Mouse (Mus musculus) heart, embryonic 14.5 days (tissue): ENCODE results near the gene Macf1. TPM values are rescaled to one million over a fixed set of nuclear protein-coding genes. Genes with fewer than 3 reads are reported as not detected.

Experiments
- ATAC-seq: fragments of 200-750 bp; cut with Nextera tagmentation; 2 replicates; pipeline ENCODE4 v1.8.0; 2017; ENCODE audit warnings: low read depth, moderate TSS enrichment; ENCODE audit not compliant: insufficient number of reproducible peaks, insufficient read depth, low FRiP score
- H3K27ac ChIP-seq, 2 experiments: fragments of 200-500 bp in 1 of 2; fragments of 300-500 bp in 1 of 2; sonication (generic) in 1 of 2; replicated peaks in 1 of 2; 2 replicates each; pipeline ENCODE4 v1.5.1; 2012 to 2014; ENCODE audit warnings: low read depth in 2 of 2, low read length in 2 of 2, control low read depth in 1 of 2, mild to moderate bottlenecking in 1 of 2, mixed read lengths in 1 of 2; ENCODE audit not compliant: control insufficient read depth in 1 of 2, insufficient read depth in 1 of 2
- H3K27me3 ChIP-seq: fragments of 300-500 bp; sonication (generic); 2 replicates; pipeline ENCODE4 v1.6.1; 2014; ENCODE audit warnings: mild to moderate bottlenecking, low read length, control low read depth; ENCODE audit not compliant: control insufficient read depth, insufficient read depth
- H3K36me3 ChIP-seq: fragments of 300-500 bp; sonication (generic); 2 replicates; pipeline ENCODE4 v1.6.1; 2014; ENCODE audit warnings: mild to moderate bottlenecking, control low read depth, low read length, mixed read lengths; ENCODE audit not compliant: control insufficient read depth, insufficient read depth
- H3K4me1 ChIP-seq, 2 experiments: fragments of 200-500 bp in 1 of 2; fragments of 300-500 bp in 1 of 2; sonication (generic) in 1 of 2; 2 replicates each; pipeline ENCODE4 v1.6.1; 2012 to 2014; ENCODE audit warnings: low read length in 2 of 2, control low read depth in 1 of 2, mixed read lengths in 1 of 2; ENCODE audit not compliant: control insufficient read depth in 2 of 2, insufficient read depth in 2 of 2
- H3K4me2 ChIP-seq: fragments of 300-500 bp; sonication (generic); 2 replicates; pipeline ENCODE4 v1.6.1; 2014; ENCODE audit warnings: mild to moderate bottlenecking, low read length
- H3K4me3 ChIP-seq, 2 experiments: fragments of 200-500 bp in 1 of 2; fragments of 300-500 bp in 1 of 2; sonication (generic) in 1 of 2; 2 replicates each; pipeline ENCODE4 v1.5.1; 2012 to 2014; ENCODE audit warnings: low read length in 2 of 2, mild to moderate bottlenecking in 2 of 2, control low read depth in 1 of 2, low read depth in 1 of 2, moderate library complexity in 1 of 2; ENCODE audit not compliant: control insufficient read depth in 1 of 2, insufficient read depth in 1 of 2
- H3K9ac ChIP-seq: fragments of 300-500 bp; sonication (generic); 2 replicates; pipeline ENCODE4 v1.6.1; 2014; ENCODE audit warnings: mild to moderate bottlenecking, low read length
- H3K9me3 ChIP-seq: fragments of 300-500 bp; sonication (generic); 2 replicates; pipeline ENCODE4 v1.6.1; 2016; ENCODE audit warnings: low read length, control low read depth; ENCODE audit not compliant: control insufficient read depth
- WGBS: fragments of 180-500 bp; shearing (Covaris S2); extraction: QIAGEN DNeasy Blood & Tissue Kit; methylation state at CpG from one replicate; pipeline ENCODE4 v1.1.7; 2014; 5-methylcytosine and 5-hydroxymethylcytosine counted together
- polyA plus RNA-seq: library from polyadenylated mRNA; unstranded; fragments of >200 nt; fragmentation: Nextera tagmentation; extraction: Ambion mirVana; gene quantifications from 2 replicates; pipeline ENCODE4 v1.2.1, GENCODE M21; 2014

The Macf1 gene
- polyA plus RNA-seq, 1 experiment from 2014 or later: 107 TPM

- H3K4me2 ChIP-seq: no peak overlapping the region
- no peak overlapping the region for H3K9ac ChIP-seq
- WGBS: 90% methylated on average over 4 of the region's 4 CpGs
- no peak overlapping the region for H3K4me3 ChIP-seq
- H3K36me3 ChIP-seq: 0 out of 2 replicates have a peak, but pooled peaks cover 4% of the 10 kb centered on the region
- no peak for ATAC-seq
- H3K4me1 ChIP-seq: peaks cover 2 to 18% of the 10 kb centered on the region in 2 experiments; a peak in 2 of 4 replicates
- H3K9me3 ChIP-seq: no peaks in the 10 kb centered on the region
- H3K27me3 ChIP-seq: no peaks in the 10 kb centered on the region
- no peak overlapping the region for H3K27ac ChIP-seq
Measured at GRCm38 (mm10) chr4:123647668-123648067, 36.5 kb downstream of the Macf1 start.

- ATAC-seq: no peak
- no peak overlapping the region for H3K4me2 ChIP-seq
- H3K4me3 ChIP-seq: no peak overlapping the region
- no peaks in the 10 kb centered on the region for H3K27me3 ChIP-seq
- no peak overlapping the region for H3K9ac ChIP-seq
- peaks cover 2 to 12% of the 10 kb centered on the region in 2 experiments; a peak in 1 of 4 replicates for H3K4me1 ChIP-seq
- no peaks in the 10 kb centered on the region for H3K9me3 ChIP-seq
- H3K36me3 ChIP-seq: 0 out of 2 replicates have a peak, but pooled peaks cover 4% of the 10 kb centered on the region
- WGBS: 34% methylated on average over 2 of the region's 2 CpGs
- no peak overlapping the region for H3K27ac ChIP-seq
Measured at GRCm38 (mm10) chr4:123647109-123647508, 37.1 kb downstream of the Macf1 start.

- Histone ChIP-seq H3K4me2 (no peak overlapping the region), H3K9ac (no peak overlapping the region), H3K27me3 (no peaks in the 10 kb centered on the region), H3K4me3 (no peak overlapping the region), H3K9me3 (no peaks in the 10 kb centered on the region), H3K27ac (no peak overlapping the region), H3K36me3 (0 out of 2 replicates have a peak, but pooled peaks cover 4% of the 10 kb centered on the region), H3K4me1 (peaks cover 2 to 10% of the 10 kb centered on the region in 2 experiments; a peak in 1 of 4 replicates)
- ATAC-seq: no peak
- WGBS: 89% methylated on average over 3 of the region's 3 CpGs
Measured at GRCm38 (mm10) chr4:123645246-123645845, 38.8 kb downstream of the Macf1 start.

GRCm38 (mm10) chr4:123643561-123643960 is 40.6 kb downstream of the Macf1 start:
- Histone ChIP-seq H3K27ac (no peak overlapping the region), H3K4me2 (no peak overlapping the region), H3K9ac (no peak overlapping the region), H3K4me1 (peaks cover 2 to 10% of the 10 kb centered on the region in 2 experiments; a peak in 1 of 4 replicates), H3K9me3 (no peaks in the 10 kb centered on the region), H3K4me3 (no peak overlapping the region), H3K36me3 (0 out of 2 replicates have a peak, but pooled peaks cover 4% of the 10 kb centered on the region), H3K27me3 (no peaks in the 10 kb centered on the region)
- ATAC-seq: no peak
- 77% methylated on average over 6 of the region's 6 CpGs for WGBS

GRCm38 (mm10) chr4:123642877-123643276 is 41.3 kb downstream of the Macf1 start:
- Histone ChIP-seq H3K27me3 (no peaks in the 10 kb centered on the region), H3K4me1 (peaks cover 2 to 10% of the 10 kb centered on the region in 2 experiments; a peak in 1 of 4 replicates), H3K27ac (no peak overlapping the region), H3K36me3 (0 out of 2 replicates have a peak, but pooled peaks cover 4% of the 10 kb centered on the region), H3K9ac (no peak overlapping the region), H3K4me3 (no peak overlapping the region), H3K9me3 (no peaks in the 10 kb centered on the region), H3K4me2 (no peak overlapping the region)
- 63% methylated on average over 5 of the region's 5 CpGs for WGBS
- ATAC-seq: no peak

- no peak overlapping the region for H3K4me2 ChIP-seq
- H3K4me3 ChIP-seq: no peak overlapping the region
- no peaks in the 10 kb centered on the region for H3K9me3 ChIP-seq
- no peak overlapping the region for H3K9ac ChIP-seq
- WGBS: 75% methylated on average over 6 of the region's 6 CpGs
- no peaks in the 10 kb centered on the region for H3K27me3 ChIP-seq
- ATAC-seq: no peak
- no peak overlapping the region for H3K27ac ChIP-seq
- H3K4me1 ChIP-seq: peaks cover 8 to 16% of the 10 kb centered on the region in 2 experiments
- no peaks in the 10 kb centered on the region for H3K36me3 ChIP-seq
Measured at GRCm38 (mm10) chr4:123637136-123637535, 47.0 kb downstream of the Macf1 start.

GRCm38 (mm10) chr4:123635428-123635827 is 48.7 kb downstream of the Macf1 start:
- no peaks in the 10 kb centered on the region for H3K9me3 ChIP-seq
- no peak overlapping the region for H3K4me2 ChIP-seq
- H3K27me3 ChIP-seq: no peaks in the 10 kb centered on the region
- H3K4me1 ChIP-seq: peaks cover 8 to 16% of the 10 kb centered on the region in 2 experiments
- H3K36me3 ChIP-seq: no peaks in the 10 kb centered on the region
- peak overlapping the region in 1 of 2 experiments; percentile 85; a peak in 2 of 4 replicates for H3K27ac ChIP-seq
- ATAC-seq: no peak
- no peak overlapping the region for H3K4me3 ChIP-seq
- WGBS: 38% methylated on average over 1 of the region's 1 CpGs
- no peak overlapping the region for H3K9ac ChIP-seq
